Mouse (Mus musculus) gastrocnemius, postnatal 36 days (tissue): ENCODE data around the gene Gm3045. TPM values are rescaled to one million over a fixed set of nuclear protein-coding genes. Genes with fewer than 3 reads are reported as not detected.

Experiments
- DNase-seq, 2 experiments: peaks; one replicate each; pipeline ENCODE4 v3.0.0; 2022
- intact Hi-C: fragments of 180-260 bp; cut with DNase I; formaldehyde crosslinking; loops from one replicate; pipeline ENCODE4 v1.15.1; 2025
- total RNA-seq, 2 experiments: library from RNA; stranded (reverse); gene quantifications; 2 replicates each; pipeline ENCODE4 v1.2.3; 2021

Gm3045 gene
- total RNA-seq, 2 experiments from 2014 or later = not detected

DNA sequence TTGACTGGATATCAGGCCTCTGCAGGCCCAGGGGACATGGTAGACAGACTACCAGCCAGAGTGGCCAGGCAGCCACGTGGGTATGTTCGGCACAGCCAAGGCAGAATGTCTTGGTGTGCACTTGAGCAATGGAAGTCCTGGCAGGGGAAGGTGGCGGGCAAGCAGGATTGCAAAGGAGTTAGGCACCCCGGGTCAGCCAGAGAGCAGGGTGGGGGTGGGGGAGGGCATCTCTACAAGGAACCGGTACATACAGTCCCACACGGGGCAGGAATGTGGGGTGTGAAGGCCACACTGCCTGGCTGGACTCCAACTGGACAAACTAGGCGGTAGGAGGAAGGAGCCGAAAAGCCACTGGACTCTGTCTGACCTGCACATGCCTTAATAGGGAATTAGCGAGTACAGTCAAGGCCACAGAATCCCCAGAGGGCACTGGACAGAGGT, 7.9 kb downstream of the Gm3045 start:
- intact Hi-C loops = no loop called here
- no peak for DNase-seq

DNA sequence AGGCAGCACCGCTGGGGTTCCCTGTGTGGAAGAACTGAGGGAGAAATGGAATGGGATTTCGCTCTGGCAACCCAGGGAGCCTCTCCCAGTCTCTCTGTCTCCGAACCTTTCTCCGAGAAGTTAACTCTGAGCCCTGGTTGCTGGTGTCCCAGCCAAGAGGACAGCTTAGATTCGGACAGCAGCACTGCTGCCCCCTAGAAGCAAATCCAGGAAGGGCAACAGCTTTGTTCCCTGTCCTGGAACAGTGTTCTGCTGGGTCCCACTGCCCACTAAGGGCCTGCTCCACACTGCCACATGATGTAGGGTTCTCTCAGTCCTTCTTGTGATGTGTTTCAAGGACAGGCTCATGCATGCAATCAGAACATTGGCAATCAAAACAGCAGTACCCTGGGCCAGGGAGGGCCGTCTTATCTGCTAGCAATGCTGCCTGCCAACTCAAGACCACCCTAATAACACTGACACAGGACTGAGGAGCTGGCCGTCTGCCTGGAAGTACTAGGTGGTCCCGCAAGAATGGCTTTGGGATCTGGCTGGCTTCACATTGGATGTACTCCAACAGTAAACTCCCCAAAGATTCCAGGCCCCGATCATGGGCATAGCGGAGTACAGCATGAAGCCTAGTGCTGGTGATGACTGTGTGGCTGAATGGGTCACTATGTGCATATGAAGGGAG, 9.4 kb downstream of the Gm3045 start:
- DNase-seq = no peak
- intact Hi-C loops = no loop called here

DNA sequence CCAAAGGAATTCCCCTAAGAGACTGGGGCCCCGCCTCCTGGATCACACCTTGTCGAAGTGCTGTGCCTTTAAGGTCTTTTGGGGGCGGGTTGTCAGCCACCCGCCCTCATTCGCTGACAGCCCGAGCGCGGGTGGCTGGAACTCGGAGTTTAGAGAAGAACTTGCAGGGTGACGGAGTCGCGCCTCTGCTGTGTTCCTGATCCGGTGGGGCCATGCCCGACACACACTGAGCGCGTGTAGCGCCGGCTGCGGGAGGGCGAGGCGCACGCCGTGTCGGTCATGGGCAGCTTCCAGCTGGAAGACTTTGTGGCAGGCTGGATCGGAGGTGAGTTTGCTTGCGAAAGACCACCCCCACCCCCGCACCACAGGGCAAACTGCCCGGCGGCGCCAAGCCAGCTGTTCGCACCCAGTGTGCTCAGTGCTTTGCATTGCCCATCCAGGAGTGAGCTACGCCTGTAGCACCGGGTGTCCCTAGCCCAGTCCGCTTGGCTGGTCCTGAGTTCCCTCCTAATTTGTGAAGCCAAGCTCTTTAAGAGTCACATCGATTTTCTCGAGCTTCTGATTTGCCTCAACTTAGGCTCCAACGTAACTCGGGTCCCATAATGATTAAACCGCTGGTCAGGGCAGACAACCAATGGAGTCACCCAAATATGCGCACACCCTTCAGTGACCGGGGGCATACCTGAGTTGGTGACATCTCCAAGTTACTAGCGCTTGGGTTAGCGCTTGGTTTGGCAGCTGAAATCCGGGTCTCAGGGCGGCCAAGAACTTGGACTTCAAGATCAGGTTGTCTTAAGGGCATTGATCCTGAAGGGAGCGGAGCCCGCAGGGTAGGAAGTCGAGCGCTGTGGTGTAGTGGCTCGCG, 12.0 kb downstream of the Gm3045 start, which contains the start of gene Slc25a48:
Gene Slc25a48 (plus strand): TSS at position 145 of the 865 bp plus-strand sequence.
- peak in 1 of 2 experiments; percentile 30 for DNase-seq
- intact Hi-C loops = no loop called here

DNA sequence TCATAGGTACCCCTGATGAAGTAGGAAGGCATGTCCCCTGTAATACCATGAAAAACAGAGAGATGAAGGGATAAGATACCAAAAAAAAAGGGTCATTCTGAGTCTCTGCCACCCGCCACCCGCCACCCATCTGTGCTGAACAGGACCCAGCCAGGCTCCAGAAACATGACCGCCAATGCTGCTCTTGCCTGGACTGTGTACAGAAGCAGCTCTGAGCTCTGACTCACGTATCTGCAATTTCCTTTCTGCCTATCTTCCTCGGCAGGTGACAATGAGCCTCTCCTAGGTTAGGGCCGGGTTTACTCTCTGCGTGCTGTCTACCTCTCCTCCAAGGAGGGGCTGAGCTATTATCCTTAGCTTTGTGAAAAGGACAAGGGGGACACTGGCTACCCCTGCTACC, 17.0 kb downstream of the Gm3045 start:
- intact Hi-C loops = no loop called here

GRCm38 (mm10) chr13:56444112-56444511, 17.7 kb downstream of the Gm3045 start:
- no peak for DNase-seq
- intact Hi-C loops = no loop called here

More for the DNA sequence above, 17.0 kb downstream of the Gm3045 start:
- no peak for DNase-seq

- DNase-seq = no peak
- intact Hi-C loops = no loop called here
Measured at GRCm38 (mm10) chr13:56444996-56445395, 18.6 kb downstream of the Gm3045 start.

- DNase-seq = no peak
- intact Hi-C loops = no loop called here
Measured at GRCm38 (mm10) chr13:56449239-56450030, 23.0 kb downstream of the Gm3045 start.

GRCm38 (mm10) chr13:56450035-56450434, 23.6 kb downstream of the Gm3045 start:
- no peak for DNase-seq
- intact Hi-C loops = no loop called here

GRCm38 (mm10) chr13:56458001-56458400, 31.6 kb downstream of the Gm3045 start:
- DNase-seq = no peak
- intact Hi-C loops = no loop called here

DNA sequence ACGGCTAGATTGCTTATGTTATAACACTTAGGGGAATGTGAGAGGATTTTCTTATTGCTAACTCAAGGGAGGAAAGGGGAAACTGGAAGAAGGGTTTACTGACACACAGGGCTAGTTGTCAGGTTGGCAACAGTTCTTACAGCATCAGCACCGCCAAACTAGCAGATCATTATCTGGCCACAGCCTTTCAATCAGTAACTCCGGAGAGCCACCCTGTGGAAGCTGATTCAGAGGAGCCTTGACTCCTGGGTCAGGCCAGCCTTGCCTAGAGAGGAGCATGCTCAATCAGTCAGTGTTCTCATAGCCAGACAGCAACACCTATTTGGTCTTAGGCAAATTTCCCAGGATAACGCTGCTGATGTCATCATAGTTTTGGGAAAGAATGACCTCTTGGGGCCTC, 35.1 kb downstream of the Gm3045 start:
- intact Hi-C loops = no loop called here
- DNase-seq = no peak

DNA sequence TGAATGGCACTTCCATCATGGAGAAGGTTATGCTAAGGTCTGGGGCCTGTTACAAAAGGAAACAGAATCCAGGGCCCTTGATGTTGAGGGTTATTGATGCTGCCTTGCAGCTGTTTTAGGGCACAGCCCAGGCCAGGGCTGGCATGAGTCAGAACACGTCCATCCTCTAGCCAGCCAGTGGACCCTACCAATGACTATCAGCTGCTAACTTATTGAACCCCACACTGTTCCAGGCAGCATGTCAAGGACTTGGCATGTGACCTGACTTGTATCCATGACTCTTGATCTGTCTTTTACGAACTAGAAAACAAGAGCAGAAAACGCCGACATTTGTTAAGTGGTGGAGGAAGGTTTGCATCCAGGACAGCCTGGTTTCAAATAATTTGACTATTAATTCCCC, 36.4 kb downstream of the Gm3045 start:
- intact Hi-C loops = no loop called here
- DNase-seq = no peak

GRCm38 (mm10) chr13:56463261-56463660, 36.9 kb downstream of the Gm3045 start:
- intact Hi-C loops = no loop called here
- DNase-seq = no peak

GRCm38 (mm10) chr13:56463750-56464149, 37.4 kb downstream of the Gm3045 start:
- DNase-seq = no peak
- intact Hi-C loops = no loop called here

DNA sequence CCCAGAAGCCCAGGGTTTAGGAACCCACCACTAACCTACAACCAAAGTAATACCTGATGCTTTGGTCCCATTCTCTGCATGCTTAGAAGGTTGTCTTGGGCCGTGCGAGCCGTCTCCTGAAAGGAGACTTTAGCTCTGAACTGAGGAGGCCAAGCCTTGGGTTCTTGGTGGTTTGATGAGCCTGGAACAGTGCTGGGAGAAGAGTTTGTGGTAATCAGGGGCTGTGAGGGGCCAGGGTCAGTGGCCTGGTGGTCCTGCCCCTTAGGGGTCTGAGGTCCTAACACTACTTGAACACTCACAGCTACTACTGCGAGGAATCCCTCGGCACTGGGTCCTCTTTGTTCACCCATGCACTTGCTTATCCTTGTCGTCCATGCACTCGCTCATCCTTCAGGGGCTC, 41.4 kb downstream of the Gm3045 start:
- DNase-seq = no peak
- intact Hi-C loops = no loop called here

- DNase-seq = no peak
- intact Hi-C loops = no loop called here
Measured at GRCm38 (mm10) chr13:56468536-56468935, 42.1 kb downstream of the Gm3045 start.

- no peak for DNase-seq
- intact Hi-C loops = loop anchor here (10.0 kb wide), 1 partner anchor 794 kb away; no protein-coding TSS in a partner anchor
Measured at GRCm38 (mm10) chr13:56471211-56471610, 44.8 kb downstream of the Gm3045 start.

DNA sequence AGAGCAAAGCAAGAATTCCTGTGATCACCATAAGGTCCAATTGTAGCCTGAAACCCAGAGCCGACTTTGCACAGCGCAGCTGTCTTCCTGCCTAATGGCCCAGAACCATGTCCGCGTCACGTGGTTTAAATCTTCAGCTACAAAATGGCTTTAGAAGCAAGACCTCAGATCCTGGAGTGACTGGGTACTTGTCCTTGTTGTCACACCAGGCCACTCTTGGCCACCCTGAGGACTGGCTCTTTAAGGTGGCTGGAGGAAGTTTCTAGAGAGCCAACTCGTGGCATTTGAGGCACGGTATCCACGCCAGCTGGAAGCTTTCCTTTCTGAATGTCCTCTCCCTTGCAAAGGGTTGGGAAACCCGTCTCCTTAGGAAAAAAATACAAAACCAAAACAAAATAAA, 45.6 kb downstream of the Gm3045 start:
- intact Hi-C loops = loop anchor here (10.0 kb wide), 1 partner anchor 793 kb away; no protein-coding TSS in a partner anchor
- peak; percentile 30 to 38 for DNase-seq

- DNase-seq = no peak
- intact Hi-C loops = loop anchor here (10.0 kb wide), 1 partner anchor 792 kb away; no protein-coding TSS in a partner anchor
Measured at GRCm38 (mm10) chr13:56472661-56473060, 46.3 kb downstream of the Gm3045 start.

DNA sequence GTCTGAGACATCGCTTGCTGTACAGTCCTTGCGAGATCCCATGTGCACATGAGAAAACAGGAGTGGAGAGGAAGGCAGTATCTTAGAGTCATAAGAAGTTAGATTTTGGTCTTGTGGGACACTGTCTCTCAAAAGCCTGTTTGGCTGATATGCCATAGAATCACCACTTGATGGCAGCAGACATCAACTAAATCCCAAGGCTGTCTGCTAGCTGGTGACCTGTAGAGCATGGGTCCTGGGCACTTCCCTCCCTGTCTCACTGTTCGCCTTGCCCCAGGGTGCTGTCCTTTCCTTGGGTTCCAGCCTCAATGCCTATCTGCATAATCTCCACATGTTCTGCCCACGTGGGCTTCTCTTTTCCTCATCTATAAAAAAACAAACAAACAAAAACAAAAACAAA, 49.0 kb downstream of the Gm3045 start:
- no peak for DNase-seq
- intact Hi-C loops = loop anchor here (2.0 to 10.0 kb wide), 5 partner anchors 87 to 789 kb away; no protein-coding TSS in a partner anchor

DNA sequence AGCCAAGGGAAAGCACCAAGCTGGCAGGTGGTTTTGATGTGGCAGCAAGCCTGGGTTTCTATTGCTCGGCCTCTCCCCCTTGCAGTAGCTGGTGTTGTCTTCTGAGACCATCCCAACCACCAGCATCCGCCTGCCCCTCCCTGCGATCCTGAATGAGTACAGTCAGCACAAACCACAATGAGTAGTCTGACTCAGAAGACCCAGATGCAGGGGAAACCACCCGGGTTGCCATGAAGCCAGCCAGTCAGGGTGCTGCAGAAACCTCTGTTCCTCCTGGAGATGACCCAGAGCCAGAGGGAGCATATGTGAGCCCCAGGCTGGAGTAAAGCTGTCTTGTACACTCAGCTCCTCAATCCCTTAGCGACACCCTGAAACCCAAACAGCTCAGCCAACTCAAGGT, 50.4 kb downstream of the Gm3045 start:
- DNase-seq = no peak
- intact Hi-C loops = loop anchor here (5.0 to 10.0 kb wide), 4 partner anchors 86 to 788 kb away; no protein-coding TSS in a partner anchor
